Comparison of ENCODE assay signal across 13 mouse cellular contexts in the genomic region with DNA sequence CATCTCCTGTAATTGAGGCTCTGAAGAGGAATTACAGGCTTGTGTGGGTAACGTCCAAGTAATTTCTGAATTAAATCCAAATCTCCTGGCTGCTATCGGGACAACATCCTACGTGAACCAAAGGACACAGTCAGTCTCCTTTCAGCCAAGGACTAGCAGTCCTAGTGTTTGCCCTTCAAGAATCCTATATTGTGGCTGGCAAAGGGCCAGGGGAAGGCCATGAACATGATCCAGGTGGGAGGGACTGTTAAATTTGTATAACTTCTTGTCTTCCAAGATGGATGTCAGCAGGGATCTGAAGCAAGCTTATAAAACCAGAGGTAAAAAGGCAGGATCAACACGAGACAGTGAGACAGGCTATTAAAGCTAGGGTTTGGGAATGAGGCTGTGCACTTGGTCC.
"Had no signal": no experiment of that assay in that cellular context is flagged by ENCODE, and none has a peak within 500 bp of the region (broad histone marks: within the 10 kb centered on the region; RNA-seq: fewer than 3 reads in every experiment).

No protein-coding gene starts in this region.

- ATAC-seq: midbrain, embryonic 16.5 days had no signal

- H3K9me3 ChIP-seq: limb, embryonic 10.5 days; liver, embryonic 15.5 days; lung, embryonic 15.5 days; midbrain, embryonic 12.5 days; neural tube, embryonic 13.5 days had no signal

- H3K27ac ChIP-seq: limb, embryonic 10.5 days; liver, embryonic 15.5 days; lung, embryonic 15.5 days; midbrain, embryonic 12.5 days; neural tube, embryonic 13.5 days had no signal

- H3K9ac ChIP-seq: liver, embryonic 15.5 days; lung, embryonic 15.5 days; midbrain, embryonic 12.5 days; neural tube, embryonic 13.5 days had no signal

- H3K4me1 ChIP-seq: limb, embryonic 10.5 days; liver, embryonic 15.5 days; lung, embryonic 15.5 days; midbrain, embryonic 12.5 days; neural tube, embryonic 13.5 days had no signal

- H3K4me2 ChIP-seq: liver, embryonic 11.5 days; liver, embryonic 15.5 days; lung, embryonic 15.5 days; midbrain, embryonic 12.5 days; neural tube, embryonic 13.5 days had no signal

- DNase-seq: kidney, adult 8-10 months; kidney, postnatal 25 days; layer of hippocampus, adult 9-11 months; right cerebral cortex, postnatal 14 days; thymus, adult 18-20 months; thymus, postnatal 14 days had no signal

- H3K36me3 ChIP-seq: limb, embryonic 10.5 days; liver, embryonic 15.5 days; lung, embryonic 15.5 days; midbrain, embryonic 12.5 days; neural tube, embryonic 13.5 days had no signal

- H3K4me3 ChIP-seq: limb, embryonic 10.5 days; liver, embryonic 15.5 days; lung, embryonic 15.5 days; midbrain, embryonic 12.5 days; neural tube, embryonic 13.5 days had no signal

- H3K27me3 ChIP-seq: liver, embryonic 15.5 days; lung, embryonic 15.5 days; midbrain, embryonic 12.5 days; neural tube, embryonic 13.5 days had no signal
